Mouse (Mus musculus) v-Abl transformed pro-B cells (cell line): ENCODE results near the gene Epha3.

ENCODE experiments used
- in situ Hi-C, 2 experiments: fragments of 400-800 bp; cut with MboI; formaldehyde crosslinking; loops; one replicate each; pipeline ENCODE4 v1.15.1; 2025; ENCODE audit not compliant: unreplicated experiment in 2 of 2

Epha3 gene

GRCm38 (mm10) chr16:63863913-63864330 lies at the start of gene Epha3:
Gene Epha3, minus strand, starts transcription at chr16:63864175.
- in situ Hi-C loops = loop anchor here in 1 of 2 experiments (25.0 kb wide), 1 partner anchor 1673 kb away; no protein-coding TSS in a partner anchor

- in situ Hi-C loops = no loop called here
Measured at GRCm38 (mm10) chr16:63903425-63903824, 39.5 kb upstream of the Epha3 start.

GRCm38 (mm10) chr16:63881190-63881589 lies 17.2 kb upstream of the Epha3 start:
- in situ Hi-C loops = no loop called here

GRCm38 (mm10) chr16:63872313-63872712 lies 8.3 kb upstream of the Epha3 start:
- in situ Hi-C loops = loop anchor here (10.0 to 25.0 kb wide), 4 partner anchors 872 to 1665 kb away; no protein-coding TSS in a partner anchor

- in situ Hi-C loops = loop anchor here in 1 of 2 experiments (25.0 kb wide), 1 partner anchor 1673 kb away; no protein-coding TSS in a partner anchor
Measured at GRCm38 (mm10) chr16:63864463-63864976, 545 bp upstream of the Epha3 start.

GRCm38 (mm10) chr16:63863181-63863580 lies 794 bp downstream of the Epha3 start:
- in situ Hi-C loops = loop anchor here in 1 of 2 experiments (25.0 kb wide), 1 partner anchor 1674 kb away; no protein-coding TSS in a partner anchor

GRCm38 (mm10) chr16:63857561-63857960 lies 6.4 kb downstream of the Epha3 start:
- in situ Hi-C loops = loop anchor here in 1 of 2 experiments (25.0 kb wide), 1 partner anchor 1680 kb away; no protein-coding TSS in a partner anchor

- in situ Hi-C loops = loop anchor here in 1 of 2 experiments (25.0 kb wide), 1 partner anchor 1680 kb away; no protein-coding TSS in a partner anchor
Measured at GRCm38 (mm10) chr16:63856658-63857552, 7.1 kb downstream of the Epha3 start.

- in situ Hi-C loops = loop anchor here in 1 of 2 experiments (25.0 kb wide), 1 partner anchor 1687 kb away; no protein-coding TSS in a partner anchor
Measured at GRCm38 (mm10) chr16:63850297-63850696, 13.7 kb downstream of the Epha3 start.

GRCm38 (mm10) chr16:63842911-63843310 lies 21.1 kb downstream of the Epha3 start:
- in situ Hi-C loops = no loop called here

- in situ Hi-C loops = no loop called here
Measured at GRCm38 (mm10) chr16:63837466-63837865, 26.5 kb downstream of the Epha3 start.

- in situ Hi-C loops = no loop called here
Measured at GRCm38 (mm10) chr16:63821164-63821563, 42.8 kb downstream of the Epha3 start.

- in situ Hi-C loops = no loop called here
Measured at GRCm38 (mm10) chr16:63817606-63818005, 46.4 kb downstream of the Epha3 start.

GRCm38 (mm10) chr16:63816672-63817071 lies 47.3 kb downstream of the Epha3 start:
- in situ Hi-C loops = no loop called here

- in situ Hi-C loops = no loop called here
Measured at GRCm38 (mm10) chr16:63809871-63810270, 54.1 kb downstream of the Epha3 start.

GRCm38 (mm10) chr16:63808991-63809390 lies 55.0 kb downstream of the Epha3 start:
- in situ Hi-C loops = no loop called here

GRCm38 (mm10) chr16:63806437-63807129 lies 57.4 kb downstream of the Epha3 start:
- in situ Hi-C loops = no loop called here

GRCm38 (mm10) chr16:63806025-63806424 lies 58.0 kb downstream of the Epha3 start:
- in situ Hi-C loops = no loop called here

GRCm38 (mm10) chr16:63801436-63801835 lies 62.5 kb downstream of the Epha3 start:
- in situ Hi-C loops = no loop called here

- in situ Hi-C loops = no loop called here
Measured at GRCm38 (mm10) chr16:63798341-63798740, 65.6 kb downstream of the Epha3 start.

- in situ Hi-C loops = no loop called here
Measured at GRCm38 (mm10) chr16:63794292-63794691, 69.7 kb downstream of the Epha3 start.
